Mouse (Mus musculus): ENCODE data around the gene Olfr1441. TPM values are rescaled to one million over a fixed set of nuclear protein-coding genes. Genes with fewer than 3 reads are reported as not detected.

Olfr1441 gene
- total RNA-seq, 2 experiments from 2014 or later: not detected

GRCm38 (mm10) chr19:12439581-12439980 lies 22.3 kb downstream of the Olfr1441 start:
- H3K4me3 ChIP-seq: no peak overlapping the region
- intact Hi-C loops (cut with DNase I): no loop called here
- peak overlapping the region; percentile 48; the same call in 1 of the 2 replicates for H3K27ac ChIP-seq
- no peak for TF ChIP-seq CTCF (IDR thresholded peaks at IDR 0.05)
- no peak for DNase-seq

GRCm38 (mm10) chr19:12440103-12440725 lies 23.0 kb downstream of the Olfr1441 start:
- intact Hi-C loops (cut with DNase I): no loop called here
- Histone ChIP-seq H3K4me3 (no peak overlapping the region), H3K27ac (peak overlapping the region; percentile 69)
- DNase-seq: no peak
- TF ChIP-seq CTCF (IDR thresholded peaks at IDR 0.05): no peak

- intact Hi-C loops (cut with DNase I): no loop called here
- no peak for TF ChIP-seq CTCF (IDR thresholded peaks at IDR 0.05)
- H3K27ac ChIP-seq: no peak overlapping the region
- no peak overlapping the region for H3K4me3 ChIP-seq
- no peak for DNase-seq
These were observed 25.3 kb downstream of the Olfr1441 start for GRCm38 (mm10) chr19:12442560-12442959.

GRCm38 (mm10) chr19:12445014-12445413 lies 27.8 kb downstream of the Olfr1441 start:
- intact Hi-C loops (cut with DNase I): no loop called here
- Histone ChIP-seq H3K27ac (no peak overlapping the region), H3K4me3 (no peak overlapping the region)
- DNase-seq: no peak
- no peak for TF ChIP-seq CTCF (IDR thresholded peaks at IDR 0.05)

GRCm38 (mm10) chr19:12457401-12458066 lies 40.3 kb downstream of the Olfr1441 start:
- no peak for DNase-seq
- Histone ChIP-seq H3K27ac (0 out of 2 replicates have a peak overlapping the region, but pooled peaks have one; percentile 16), H3K4me3 (peak overlapping the region; percentile 43)
- no peak for TF ChIP-seq CTCF (IDR thresholded peaks at IDR 0.05)
- intact Hi-C loops (cut with DNase I): no loop called here

- no peak overlapping the region for H3K27ac ChIP-seq
- intact Hi-C loops (cut with DNase I): no loop called here
- H3K4me3 ChIP-seq: no peak overlapping the region
- DNase-seq: no peak
- no peak for TF ChIP-seq CTCF (IDR thresholded peaks at IDR 0.05)
These were observed 42.3 kb downstream of the Olfr1441 start for GRCm38 (mm10) chr19:12459516-12459915.

- Histone ChIP-seq H3K4me3 (no peak within 1 kb of the TSS), H3K27ac (0 out of 2 replicates have a peak within 1 kb of the TSS, but pooled peaks have one; percentile 12)
- no peak for TF ChIP-seq CTCF (IDR thresholded peaks at IDR 0.05)
- intact Hi-C loops (cut with DNase I): loop anchor here (10.0 kb wide), 1 partner anchor 134 kb away; the partner anchor contains the start of gene Gm4952
- DNase-seq: no peak
These were observed 43.3 kb downstream of the Olfr1441 start, which contains the start of gene Mpeg1 for GRCm38 (mm10) chr19:12460282-12461249. Gene Mpeg1, plus strand, starts transcription at chr19:12460779.

GRCm38 (mm10) chr19:12462851-12463721 lies 45.9 kb downstream of the Olfr1441 start:
- peak overlapping the region; percentile 66 for H3K27ac ChIP-seq
- no peak overlapping the region for H3K4me3 ChIP-seq
- intact Hi-C loops (cut with DNase I): loop anchor here (10.0 kb wide), 1 partner anchor 132 kb away; the partner anchor contains the start of gene Gm4952
- DNase-seq: no peak
- TF ChIP-seq CTCF (IDR thresholded peaks at IDR 0.05): no peak

GRCm38 (mm10) chr19:12463722-12464035 lies 46.4 kb downstream of the Olfr1441 start:
- H3K27ac ChIP-seq: peak overlapping the region; percentile 66
- no peak for TF ChIP-seq CTCF (IDR thresholded peaks at IDR 0.05)
- intact Hi-C loops (cut with DNase I): loop anchor here (10.0 kb wide), 1 partner anchor 131 kb away; the partner anchor contains the start of gene Gm4952
- H3K4me3 ChIP-seq: no peak overlapping the region
- DNase-seq: peak; percentile 42

- no peak for DNase-seq
- TF ChIP-seq CTCF (IDR thresholded peaks at IDR 0.05): no peak
- intact Hi-C loops (cut with DNase I): loop anchor here (10.0 kb wide), 1 partner anchor 131 kb away; the partner anchor contains the start of gene Gm4952
- peak overlapping the region; percentile 44 for H3K27ac ChIP-seq
- H3K4me3 ChIP-seq: no peak overlapping the region
These were observed 46.9 kb downstream of the Olfr1441 start for GRCm38 (mm10) chr19:12464127-12464526.

- DNase-seq: no peak
- TF ChIP-seq CTCF (IDR thresholded peaks at IDR 0.05): no peak
- H3K27ac ChIP-seq: peak overlapping the region; percentile 44
- intact Hi-C loops (cut with DNase I): loop anchor here (5.0 to 10.0 kb wide), 2 partner anchors 38 to 130 kb away; partner anchors contain the start of genes Dtx4 and Gm4952
- H3K4me3 ChIP-seq: no peak overlapping the region
These were observed 47.4 kb downstream of the Olfr1441 start for GRCm38 (mm10) chr19:12464674-12465073.

All from gastrocnemius, adult 2 months (tissue).